In the genomic region with DNA sequence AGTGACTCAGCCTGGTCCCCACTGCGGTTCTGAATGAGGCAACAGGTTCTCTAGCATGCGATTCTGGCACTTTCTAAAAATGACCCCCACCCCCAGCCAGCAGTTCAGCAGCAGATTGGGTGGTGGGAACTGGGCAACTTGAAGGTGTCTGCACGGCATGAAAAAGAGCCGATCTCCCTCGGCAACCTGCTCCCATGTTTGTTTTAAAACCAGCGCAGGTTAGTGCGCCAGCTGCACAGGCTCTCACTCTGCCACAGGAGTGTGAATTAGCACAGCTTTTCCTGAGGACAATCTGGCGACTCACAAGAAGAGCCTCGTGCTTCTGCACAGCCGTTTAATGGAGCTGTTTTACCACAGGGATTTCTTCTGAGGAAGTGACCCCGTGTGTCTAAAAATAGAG, we compare ENCODE assay signal across 11 mouse cellular contexts.
DNase-seq lines count a peak whose midpoint lies in the region; ATAC-seq and TF ChIP-seq lines count a peak whose summit lies in the region.
"Had no signal": no experiment of that assay in that cellular context is flagged by ENCODE, and none has a peak within 500 bp of the region (broad histone marks: within the 10 kb centered on the region; RNA-seq: fewer than 3 reads in every experiment).

No protein-coding gene starts in this region.

- no peak for DNase-seq in heart, postnatal 0 days (ENCODE audit: low spot score)
- DNase-seq in heart, embryonic 10.5 days (ENCODE audit: low spot score) = no peak
- DNase-seq in midbrain, embryonic 11.5 days (ENCODE audit: low spot score, missing footprints) = no peak
- DNase-seq in left cerebral cortex, adult 8-10 months (ENCODE audit: low spot score in 2 of 2) = peak; percentile 18 to 78
- no peak for DNase-seq in MN1 (ENCODE audit: low spot score)
- DNase-seq: heart, adult 18-20 months had no signal

- H3K9ac ChIP-seq in heart, postnatal 0 days (replicated peaks; ENCODE audit: low read depth, low read length) = no peak overlapping the region
- no peak overlapping the region for H3K9ac ChIP-seq in midbrain, embryonic 16.5 days (ENCODE audit: low read depth, low read length)
- no peak overlapping the region for H3K9ac ChIP-seq in midbrain, embryonic 11.5 days (ENCODE audit: low read length)
- no peak overlapping the region for H3K9ac ChIP-seq in stomach, embryonic 16.5 days (ENCODE audit: low read length)
- no peak overlapping the region for H3K9ac ChIP-seq in liver, embryonic 12.5 days
- H3K9ac ChIP-seq: liver, embryonic 14.5 days had no signal

- no peak for TF ChIP-seq CTCF in heart, postnatal 0 days (IDR thresholded peaks at IDR 0.05; ENCODE audit: low read depth)

- 38% methylated on average over 11 of the region's 11 CpGs for WGBS in heart, postnatal 0 days
- WGBS in heart, embryonic 10.5 days = 55% methylated on average over 11 of the region's 11 CpGs
- 48% methylated on average over 11 of the region's 11 CpGs for WGBS in midbrain, embryonic 16.5 days
- 69% methylated on average over 11 of the region's 11 CpGs for WGBS in midbrain, embryonic 11.5 days
- WGBS in stomach, embryonic 16.5 days = 15% methylated on average over 11 of the region's 11 CpGs
- 38% methylated on average over 11 of the region's 11 CpGs for WGBS in liver, embryonic 12.5 days (ENCODE audit: insufficient replicate concordance)

- H3K9me3 ChIP-seq in heart, postnatal 0 days (replicated peaks; ENCODE audit: control insufficient read depth, low read length) = no peaks in the 10 kb centered on the region
- H3K9me3 ChIP-seq in heart, embryonic 10.5 days = no peaks in the 10 kb centered on the region
- no peaks in the 10 kb centered on the region for H3K9me3 ChIP-seq in midbrain, embryonic 16.5 days (replicated peaks; ENCODE audit: control insufficient read depth, low read length, poor library complexity, severe bottlenecking)
- H3K9me3 ChIP-seq in midbrain, embryonic 11.5 days (ENCODE audit: control insufficient read depth, low read length) = no peaks in the 10 kb centered on the region
- no peaks in the 10 kb centered on the region for H3K9me3 ChIP-seq in stomach, embryonic 16.5 days (replicated peaks; ENCODE audit: control insufficient read depth, low read length)
- no peaks in the 10 kb centered on the region for H3K9me3 ChIP-seq in liver, embryonic 12.5 days (replicated peaks)
- H3K9me3 ChIP-seq: embryonic facial prominence, embryonic 10.5 days had no signal

- H3K4me1 ChIP-seq in heart, postnatal 0 days (ENCODE audit: control insufficient read depth, insufficient read depth) = no peaks in the 10 kb centered on the region
- H3K4me1 ChIP-seq in heart, embryonic 10.5 days = 0 out of 2 replicates have a peak, but pooled peaks cover 5% of the 10 kb centered on the region
- H3K4me1 ChIP-seq in midbrain, embryonic 16.5 days (ENCODE audit: control insufficient read depth, insufficient read depth, low read length) = no peaks in the 10 kb centered on the region
- no peaks in the 10 kb centered on the region for H3K4me1 ChIP-seq in midbrain, embryonic 11.5 days (ENCODE audit: control insufficient read depth, insufficient read depth, low read length)
- H3K4me1 ChIP-seq in stomach, embryonic 16.5 days (ENCODE audit: control insufficient read depth, insufficient read depth, low read length) = no peaks in the 10 kb centered on the region
- H3K4me1 ChIP-seq in liver, embryonic 12.5 days = no peaks in the 10 kb centered on the region
- H3K4me1 ChIP-seq: embryonic facial prominence, embryonic 10.5 days had no signal

- no peak for ATAC-seq in heart, postnatal 0 days (ENCODE audit: insufficient read depth, low read depth)
- no peak for ATAC-seq in midbrain, embryonic 16.5 days
- ATAC-seq in midbrain, embryonic 11.5 days (ENCODE audit: low FRiP score) = no peak
- ATAC-seq in stomach, embryonic 16.5 days (ENCODE audit: insufficient read depth, low FRiP score) = no peak
- ATAC-seq in liver, embryonic 12.5 days = no peak

- no peaks in the 10 kb centered on the region for H3K36me3 ChIP-seq in heart, postnatal 0 days (replicated peaks; ENCODE audit: control insufficient read depth, insufficient read depth, low read length)
- H3K36me3 ChIP-seq in heart, embryonic 10.5 days = no peaks in the 10 kb centered on the region
- H3K36me3 ChIP-seq in midbrain, embryonic 16.5 days (ENCODE audit: control insufficient read depth, insufficient read depth, low read length) = no peaks in the 10 kb centered on the region
- no peaks in the 10 kb centered on the region for H3K36me3 ChIP-seq in midbrain, embryonic 11.5 days (ENCODE audit: control insufficient read depth, insufficient read depth, low read length)
- no peaks in the 10 kb centered on the region for H3K36me3 ChIP-seq in stomach, embryonic 16.5 days (ENCODE audit: control insufficient read depth, insufficient read depth, low read length)
- no peaks in the 10 kb centered on the region for H3K36me3 ChIP-seq in liver, embryonic 12.5 days
- H3K36me3 ChIP-seq: embryonic facial prominence, embryonic 10.5 days had no signal

- no peak for TF ChIP-seq EP300 in heart, postnatal 0 days (IDR thresholded peaks at IDR 0.05; ENCODE audit: low read depth)

- H3K4me2 ChIP-seq in heart, postnatal 0 days (ENCODE audit: low read depth, low read length) = peak overlapping the region; percentile 15; the same call in 1 of the 2 replicates
- H3K4me2 ChIP-seq in midbrain, embryonic 16.5 days (ENCODE audit: low read length) = peak overlapping the region; percentile 4; the same call in 1 of the 2 replicates
- H3K4me2 ChIP-seq in midbrain, embryonic 11.5 days = no peak overlapping the region
- 0 out of 2 replicates have a peak overlapping the region, but pooled peaks have one; percentile 13 for H3K4me2 ChIP-seq in stomach, embryonic 16.5 days (ENCODE audit: low read depth, low read length)
- H3K4me2 ChIP-seq in liver, embryonic 12.5 days = no peak overlapping the region

- H3K27me3 ChIP-seq in heart, postnatal 0 days (ENCODE audit: control insufficient read depth, insufficient read depth, low read length) = no peaks in the 10 kb centered on the region; the same call in 1 of the 2 replicates
- H3K27me3 ChIP-seq in heart, embryonic 10.5 days (ENCODE audit: insufficient read depth, poor library complexity, severe bottlenecking) = peaks cover 6% of the 10 kb centered on the region
- H3K27me3 ChIP-seq in midbrain, embryonic 16.5 days (ENCODE audit: control insufficient read depth, insufficient read depth, low read depth, low read length) = no peaks in the 10 kb centered on the region
- H3K27me3 ChIP-seq in midbrain, embryonic 11.5 days (ENCODE audit: control insufficient read depth, insufficient read depth, low read length) = no peaks in the 10 kb centered on the region
- H3K27me3 ChIP-seq in stomach, embryonic 16.5 days (ENCODE audit: control insufficient read depth, insufficient read depth, low read length) = no peaks in the 10 kb centered on the region
- H3K27me3 ChIP-seq in liver, embryonic 12.5 days (replicated peaks) = no peaks in the 10 kb centered on the region

- H3K27ac ChIP-seq in heart, postnatal 0 days (ENCODE audit: low read depth) = no peak overlapping the region
- H3K27ac ChIP-seq in heart, embryonic 10.5 days = no peak overlapping the region
- H3K27ac ChIP-seq in midbrain, embryonic 16.5 days (ENCODE audit: low read length) = no peak overlapping the region; the same call in 1 of the 2 replicates
- H3K27ac ChIP-seq in midbrain, embryonic 11.5 days (ENCODE audit: low read depth, low read length) = no peak overlapping the region
- H3K27ac ChIP-seq in stomach, embryonic 16.5 days (ENCODE audit: low read length) = no peak overlapping the region
- H3K27ac ChIP-seq in liver, embryonic 12.5 days = no peak overlapping the region
- H3K27ac ChIP-seq: embryonic facial prominence, embryonic 10.5 days; liver, embryonic 14.5 days had no signal

- no peak overlapping the region for H3K4me3 ChIP-seq in heart, postnatal 0 days (ENCODE audit: low read depth, low read length)
- H3K4me3 ChIP-seq in heart, embryonic 10.5 days = no peak overlapping the region
- H3K4me3 ChIP-seq in midbrain, embryonic 16.5 days (ENCODE audit: low read depth, low read length) = no peak overlapping the region
- H3K4me3 ChIP-seq in midbrain, embryonic 11.5 days (ENCODE audit: low read depth, low read length) = no peak overlapping the region
- H3K4me3 ChIP-seq in stomach, embryonic 16.5 days (replicated peaks; ENCODE audit: low read length) = no peak overlapping the region
- no peak overlapping the region for H3K4me3 ChIP-seq in liver, embryonic 12.5 days
- H3K4me3 ChIP-seq: embryonic facial prominence, embryonic 10.5 days had no signal

Comparison
In these comparisons a context has a peak if more than half of its experiments do, and no peak if none do; other contexts are left out.
1. H3K4me2 ChIP-seq: peak in heart, postnatal 0 days (single experiment), midbrain, embryonic 16.5 days (single experiment) and stomach, embryonic 16.5 days (single experiment); none in midbrain, embryonic 11.5 days (single experiment) and liver, embryonic 12.5 days (single experiment).
2. DNase-seq: peak in left cerebral cortex, adult 8-10 months (2 of 2); none in heart, postnatal 0 days (single experiment), heart, embryonic 10.5 days (single experiment), midbrain, embryonic 11.5 days (single experiment) and MN1 (single experiment).